25 mouse cellular contexts compared by ENCODE assay signal in the genomic region with DNA sequence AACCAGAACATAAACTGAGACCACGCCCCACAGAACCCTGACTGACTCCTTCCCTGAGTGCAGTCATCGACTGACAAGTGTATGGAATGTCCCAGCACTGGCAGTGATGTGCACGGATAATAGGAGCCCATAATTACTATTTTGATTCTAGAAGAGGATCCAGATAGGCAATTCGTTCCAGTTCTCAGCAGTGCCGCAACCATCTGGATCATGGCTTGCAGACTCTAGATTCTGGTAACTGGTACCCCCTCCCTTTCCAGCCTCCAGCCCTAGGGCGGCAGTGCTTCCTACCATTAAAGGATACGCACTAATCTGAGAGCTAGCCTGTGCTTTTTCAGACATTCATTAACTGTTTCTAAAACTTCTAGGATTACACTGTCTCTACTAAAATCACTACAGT. TPM values are rescaled to one million over a fixed set of nuclear protein-coding genes. Genes with fewer than 3 reads are reported as not detected.
DNase-seq lines count a peak whose midpoint lies in the region; TF ChIP-seq lines count a peak whose summit lies in the region.
"Had no signal": no experiment of that assay in that cellular context is flagged by ENCODE, and none has a peak within 500 bp of the region (broad histone marks: within the 10 kb centered on the region; RNA-seq: fewer than 3 reads in every experiment).

No protein-coding gene starts in this region.

- no peaks in the 10 kb centered on the region; the same call in 1 of the 2 replicates for H3K36me3 ChIP-seq in kidney, adult 2 months (ENCODE audit: control insufficient read depth, insufficient read depth, low read length)
- H3K36me3 ChIP-seq in embryonic facial prominence, embryonic 10.5 days (replicated peaks), result no peaks in the 10 kb centered on the region
- H3K36me3 ChIP-seq: embryonic facial prominence, embryonic 12.5 days; embryonic facial prominence, embryonic 15.5 days; heart, embryonic 10.5 days; heart, embryonic 13.5 days; hindbrain, embryonic 12.5 days; hindbrain, embryonic 15.5 days had no signal

- H3K27ac ChIP-seq in kidney, adult 2 months (ENCODE audit: insufficient read depth, low read depth, low read length), result no peak overlapping the region
- peak overlapping the region; percentile 39; the same call in 1 of the 2 replicates for H3K27ac ChIP-seq in layer of hippocampus, adult 2 months
- no peak overlapping the region for H3K27ac ChIP-seq in embryonic facial prominence, embryonic 10.5 days (replicated peaks)
- H3K27ac ChIP-seq: embryonic facial prominence, embryonic 12.5 days; embryonic facial prominence, embryonic 15.5 days; gastrocnemius, adult 2 months; heart, embryonic 10.5 days; heart, embryonic 13.5 days; hindbrain, embryonic 12.5 days; hindbrain, embryonic 15.5 days had no signal

- no peak overlapping the region for H3K4me3 ChIP-seq in kidney, adult 2 months (ENCODE audit: insufficient read depth, low read depth, low read length)
- no peak overlapping the region for H3K4me3 ChIP-seq in layer of hippocampus, adult 2 months
- no peak overlapping the region for H3K4me3 ChIP-seq in embryonic facial prominence, embryonic 10.5 days
- H3K4me3 ChIP-seq: embryonic facial prominence, embryonic 12.5 days; embryonic facial prominence, embryonic 15.5 days; gastrocnemius, adult 2 months; heart, embryonic 10.5 days; heart, embryonic 13.5 days; hindbrain, embryonic 12.5 days; hindbrain, embryonic 15.5 days had no signal

- DNase-seq in heart, adult 11 months, result peak; percentile 80
- no peak for DNase-seq in heart, adult 8-10 months (ENCODE audit: low spot score)
- DNase-seq in kidney, adult 2 months, result peak; percentile 42
- DNase-seq in kidney, postnatal 36 days, result no peak
- no peak for DNase-seq in layer of hippocampus, adult 2 months (ENCODE audit: low spot score in 2 of 2)
- DNase-seq in layer of hippocampus, adult 9-11 months, result no peak
- DNase-seq in kidney, postnatal 4 days, result peak; percentile 33 to 55
- DNase-seq in embryonic facial prominence, embryonic 10.5 days (ENCODE audit: low spot score), result no peak
- DNase-seq: adrenal gland, adult 8-10 months; adrenal gland, postnatal 25 days; cerebellum, adult 11-12 months; cerebellum, adult 8-10 months; cerebellum, postnatal 14 days; forebrain, postnatal 0 days; gastrocnemius, adult 2 months; gastrocnemius, postnatal 14 days; heart, adult 18-20 months; heart, postnatal 14 days; heart, postnatal 4 days had no signal

- no peaks in the 10 kb centered on the region for H3K27me3 ChIP-seq in kidney, adult 2 months (replicated peaks; ENCODE audit: control insufficient read depth, insufficient read depth, low read length)
- H3K27me3 ChIP-seq in embryonic facial prominence, embryonic 10.5 days (replicated peaks; ENCODE audit: low read depth, poor library complexity, severe bottlenecking), result no peaks in the 10 kb centered on the region
- H3K27me3 ChIP-seq: embryonic facial prominence, embryonic 15.5 days; heart, embryonic 13.5 days; hindbrain, embryonic 12.5 days had no signal

- no peak for TF ChIP-seq CTCF in kidney, adult 2 months (conservative IDR thresholded peaks at IDR 0.05; ENCODE audit: insufficient read depth, insufficient read length, low read depth, low read length)
- no peak for TF ChIP-seq CTCF in layer of hippocampus, adult 2 months (conservative IDR thresholded peaks at IDR 0.05)

- peaks cover 43% of the 10 kb centered on the region for H3K4me1 ChIP-seq in kidney, adult 2 months (ENCODE audit: control insufficient read depth, insufficient read depth, low read length)
- H3K4me1 ChIP-seq in embryonic facial prominence, embryonic 10.5 days, result peaks cover 8% of the 10 kb centered on the region; the same call in 1 of the 2 replicates
- H3K4me1 ChIP-seq: embryonic facial prominence, embryonic 12.5 days; heart, embryonic 10.5 days; heart, embryonic 13.5 days; hindbrain, embryonic 12.5 days; hindbrain, embryonic 15.5 days had no signal

- no peaks in the 10 kb centered on the region for H3K9me3 ChIP-seq in embryonic facial prominence, embryonic 10.5 days
- H3K9me3 ChIP-seq: embryonic facial prominence, embryonic 12.5 days; embryonic facial prominence, embryonic 15.5 days; heart, embryonic 10.5 days; heart, embryonic 13.5 days; hindbrain, embryonic 12.5 days; hindbrain, embryonic 15.5 days had no signal

- 43% methylated on average over 7 of the region's 7 CpGs for whole genome bisulfite sequencing in kidney, adult 2 months
- 82% methylated on average over 7 of the region's 7 CpGs for WGBS in embryonic facial prominence, embryonic 10.5 days

- no peak for TF ChIP-seq POLR2A in kidney, adult 2 months (IDR thresholded peaks at IDR 0.05; ENCODE audit: low read depth, low read length)

RNA-seq across cellular contexts. Expression of gene Glis3, which starts 24.7 kb away (rescaled TPM):
- 1 to 10 TPM in 3 of 4 experiments, under 1 TPM in 1; 0.98 to 1.7 (median 1.5) TPM for total RNA-seq in heart, adult 8-10 months (2022)
- polyA plus RNA-seq in kidney, adult 2 months (2012; rRNA removed), result 23.7 and 28.7 TPM in 2 replicates
- 10 to 100 TPM; 33.0 to 36.4 TPM for total RNA-seq in layer of hippocampus, adult 2 months (2021)
- polyA plus RNA-seq in embryonic facial prominence, embryonic 10.5 days (2016; fragmentation: Nextera tagmentation; extraction: Ambion mirVana), result 1.7 and 2.3 TPM in 2 replicates

Comparison
In these comparisons a context has a peak if more than half of its experiments do, and no peak if none do; other contexts are left out.
1. DNase-seq: peak in heart, adult 11 months (single experiment), kidney, adult 2 months (single experiment) and kidney, postnatal 4 days (2 of 2); none in heart, adult 8-10 months (single experiment), kidney, postnatal 36 days (0 of 2), layer of hippocampus, adult 2 months (0 of 2), layer of hippocampus, adult 9-11 months (single experiment) and embryonic facial prominence, embryonic 10.5 days (single experiment).
2. RNA of gene Glis3, which starts 24.7 kb away (total RNA-seq): 33.0 to 36.4 TPM in layer of hippocampus, adult 2 months; 0.98 to 1.7 TPM in heart, adult 8-10 months; every median in the first group is over 10 times any median in the second.